Mouse (Mus musculus) erythroblast, embryonic 14.5 days (primary cell): ENCODE measurements at regions not wholly inside any gene's neighbourhood (a gene's known extent, or its start where the extent isn't known, plus 50 kb on each side); places are given as distances from the start of the nearest gene placed in this dataset.

Source experiments
- GATA1 ChIP-seq: IDR thresholded peaks from 2 replicates; pipeline ENCODE4 v1.6.1; 2012; ENCODE audit warnings: low read length, inconsistent platforms, mixed read lengths
- TAL1 ChIP-seq: IDR thresholded peaks from 3 replicates; pipeline ENCODE4 v1.6.1; 2012; ENCODE audit warnings: low read length, inconsistent platforms, mixed read lengths

DNA sequence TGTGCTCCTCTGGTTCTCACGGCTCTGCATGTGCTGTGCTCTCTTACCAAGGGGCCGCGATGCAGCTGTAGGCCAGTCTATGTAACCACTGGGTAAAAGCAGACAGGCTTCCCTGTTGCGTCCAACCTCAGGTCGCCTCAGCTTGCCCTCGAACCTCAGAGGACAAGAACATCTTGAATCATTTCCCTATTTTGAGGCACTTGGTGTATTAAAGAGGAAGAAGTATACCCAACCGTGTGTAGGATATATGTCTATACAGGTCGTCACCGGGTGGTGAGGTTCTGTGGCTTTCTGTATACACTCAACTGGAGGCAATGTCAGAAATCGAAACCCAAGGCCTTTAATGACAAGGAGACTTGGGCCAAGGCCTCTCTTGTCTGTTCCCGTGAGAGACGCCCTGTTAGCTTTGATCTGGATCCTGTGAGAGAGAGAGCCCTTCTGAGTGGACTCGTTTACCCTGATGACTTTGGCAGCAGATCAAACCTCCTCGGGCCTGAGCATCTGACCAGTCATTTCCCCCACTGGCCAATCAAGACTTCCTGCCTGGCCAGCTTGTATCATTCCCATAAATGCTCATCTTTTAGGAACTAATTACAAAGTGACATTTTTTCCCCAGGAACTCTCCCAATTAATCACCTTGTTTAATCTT, 135.3 kb downstream of the 1500009L16Rik start:
- TF ChIP-seq GATA1, result no peak
- no peak for TF ChIP-seq TAL1
